Mouse (Mus musculus): ENCODE measurements around the gene Tcf7l1.

DNA sequence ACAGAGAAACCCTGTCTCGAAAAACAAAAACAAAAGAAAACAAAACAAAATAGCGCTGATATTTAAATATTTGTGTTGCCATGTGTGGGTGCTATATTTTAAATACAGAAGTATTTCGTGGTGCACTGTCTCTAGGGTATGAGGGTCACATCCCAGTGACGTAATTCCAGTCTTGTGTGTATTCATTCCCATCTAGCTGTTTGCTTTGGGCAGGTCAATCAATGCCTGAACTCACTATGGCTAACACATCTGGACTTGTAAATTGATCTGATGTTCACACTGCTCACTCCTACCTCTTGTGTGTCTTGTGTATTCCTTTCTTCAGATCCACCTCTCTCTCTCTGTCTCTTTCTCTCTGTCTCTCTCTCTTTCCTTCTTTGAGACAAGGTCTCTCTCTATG, 11.8 kb downstream of the Tcf7l1 start:
- no peak for TF ChIP-seq FLI1 (IDR thresholded peaks at IDR 0.05; ENCODE audit: low read length)
- no peak for TF ChIP-seq GATA1 (IDR thresholded peaks at IDR 0.05; ENCODE audit: borderline replicate concordance, low read length)
